Mouse (Mus musculus): ENCODE results near the gene Hnrnpu.
A peak's percentile ranks its signal among the peaks of the same experiment; 100 is the strongest.

Gene Hnrnpu

DNA sequence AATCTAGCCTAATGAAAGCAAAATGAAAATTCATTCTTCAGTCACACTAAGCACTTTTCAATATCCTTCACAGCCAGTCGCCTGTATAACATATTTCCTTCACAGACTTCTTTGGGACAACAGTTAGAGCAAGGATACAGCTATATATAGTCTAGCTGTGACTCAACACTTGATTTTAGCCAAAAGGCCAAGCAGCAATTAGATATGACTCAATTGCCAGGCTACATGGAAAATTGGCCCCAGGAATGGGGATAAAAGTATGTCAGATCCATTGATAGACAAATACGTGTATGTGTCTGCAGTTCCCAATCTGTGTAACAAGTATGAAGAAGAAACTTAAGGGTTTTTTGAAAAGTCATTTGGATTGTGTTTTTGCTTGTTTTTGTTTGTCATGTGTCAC lies 2.6 kb upstream of the Hnrnpu start:
- no peak for DNase-seq (ENCODE audit: low read depth, low spot score)

DNA sequence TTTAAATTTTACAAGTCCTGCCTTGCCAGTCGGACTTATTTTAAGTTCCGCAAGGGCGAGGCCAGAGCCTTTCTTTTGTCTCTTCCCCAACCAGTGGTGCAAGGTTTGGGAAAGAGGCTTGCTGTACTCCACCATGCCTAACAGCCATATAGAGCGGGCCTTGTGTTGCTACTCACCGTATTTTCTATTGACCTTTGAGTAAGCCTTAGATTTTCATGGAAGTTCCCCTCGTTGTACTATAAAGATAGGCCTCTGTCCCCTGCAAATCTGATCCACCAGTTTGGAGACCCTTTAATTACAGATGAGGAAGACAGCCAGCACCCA lies 683 bp upstream of the Hnrnpu start:
- peak; percentile 91 for DNase-seq (ENCODE audit: low read depth, low spot score)

DNA sequence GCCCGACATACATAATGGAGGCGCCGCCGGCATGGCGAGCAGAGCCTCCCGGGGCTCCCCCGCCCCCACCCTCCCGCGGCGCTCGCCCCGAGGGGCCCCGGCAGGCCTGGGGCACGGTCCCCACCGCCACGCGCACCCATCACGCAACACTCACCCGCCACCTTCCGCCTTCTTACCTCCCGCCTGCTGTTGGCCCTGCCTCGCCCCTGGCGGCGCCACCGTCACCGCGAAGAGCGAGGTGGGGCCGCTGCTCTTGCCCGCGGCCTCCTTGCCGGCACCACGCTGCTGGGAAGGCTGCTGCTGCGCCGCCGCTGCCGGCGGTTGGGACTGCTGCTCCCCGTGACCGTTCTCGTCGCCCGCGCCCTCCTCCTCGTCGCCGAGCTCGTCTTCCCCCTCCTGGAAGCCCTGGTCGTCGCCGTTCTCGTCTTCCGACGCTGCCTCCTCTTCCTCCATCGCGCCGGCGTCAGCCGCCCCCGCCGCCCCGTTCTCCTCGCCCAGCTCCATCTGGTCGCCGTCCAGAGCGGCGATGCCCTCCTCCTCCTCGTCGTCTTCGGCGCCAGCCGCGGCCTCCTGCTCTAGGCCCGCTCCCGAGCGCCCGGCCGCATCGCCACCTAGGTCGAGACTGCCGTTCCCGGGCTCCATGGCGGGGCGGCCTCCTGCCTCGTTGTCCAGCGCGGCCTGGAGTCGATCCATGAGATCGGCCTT lies 668 bp downstream of the Hnrnpu start:
- DNase-seq (ENCODE audit: low read depth, low spot score) = peak; percentile 42

GRCm38 (mm10) chr1:178336289-178336775 lies 1.3 kb downstream of the Hnrnpu start:
- peak; percentile 90 for DNase-seq (ENCODE audit: low read depth, low spot score)

- peak; percentile 79 for DNase-seq (ENCODE audit: low read depth, low spot score)
These were observed 1.7 kb downstream of the Hnrnpu start for GRCm38 (mm10) chr1:178335860-178336261.

GRCm38 (mm10) chr1:178329946-178330345 lies 7.7 kb downstream of the Hnrnpu start:
- DNase-seq (ENCODE audit: low read depth, low spot score) = peak; percentile 26

DNA sequence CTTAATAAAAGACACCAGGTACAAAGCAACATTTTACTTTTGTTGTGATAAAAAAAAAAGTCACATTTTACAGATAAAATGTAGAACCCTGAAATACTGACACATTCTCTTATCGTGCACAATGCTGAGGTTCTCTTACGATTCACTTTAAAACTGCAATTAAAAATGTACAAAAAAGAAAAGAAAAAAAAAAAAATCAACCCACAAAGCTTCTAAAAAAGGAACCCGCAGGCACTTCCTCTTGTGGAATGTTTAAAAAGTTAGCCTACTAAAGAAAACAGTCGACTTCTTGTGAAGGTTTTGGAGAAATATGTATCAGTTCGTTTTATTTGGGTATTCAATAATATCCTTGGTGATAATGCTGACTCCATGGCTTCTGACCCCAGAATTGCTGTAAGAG lies 8.6 kb downstream of the Hnrnpu start:
- no peak for DNase-seq (ENCODE audit: low read depth, low spot score)

GRCm38 (mm10) chr1:178326950-178327349 lies 10.6 kb downstream of the Hnrnpu start:
- no peak for DNase-seq (ENCODE audit: low read depth, low spot score)

- no peak for DNase-seq (ENCODE audit: low read depth, low spot score)
These were observed 11.2 kb downstream of the Hnrnpu start for GRCm38 (mm10) chr1:178326357-178326756.

DNA sequence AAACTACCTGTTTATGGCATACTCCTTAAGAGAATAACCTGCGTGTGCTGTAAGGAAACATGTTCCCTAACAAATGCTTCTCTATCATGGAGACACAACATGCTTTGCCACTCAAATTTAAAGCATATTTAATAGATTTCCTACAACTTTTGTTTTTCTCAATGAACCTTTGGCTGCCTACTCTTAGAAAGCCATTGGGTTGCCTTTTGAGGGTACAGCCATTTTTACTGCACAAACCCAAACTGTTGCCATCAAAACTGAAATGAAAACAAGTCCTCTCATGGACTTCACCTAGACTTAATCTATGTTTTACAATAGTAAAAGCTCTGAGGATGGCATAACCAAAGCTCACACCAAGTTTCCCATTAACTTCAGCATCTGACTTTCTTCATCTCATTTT lies 13.0 kb downstream of the Hnrnpu start:
- no peak for DNase-seq (ENCODE audit: low read depth, low spot score)

GRCm38 (mm10) chr1:178323235-178323634 lies 14.4 kb downstream of the Hnrnpu start:
- no peak for DNase-seq (ENCODE audit: low read depth, low spot score)

DNA sequence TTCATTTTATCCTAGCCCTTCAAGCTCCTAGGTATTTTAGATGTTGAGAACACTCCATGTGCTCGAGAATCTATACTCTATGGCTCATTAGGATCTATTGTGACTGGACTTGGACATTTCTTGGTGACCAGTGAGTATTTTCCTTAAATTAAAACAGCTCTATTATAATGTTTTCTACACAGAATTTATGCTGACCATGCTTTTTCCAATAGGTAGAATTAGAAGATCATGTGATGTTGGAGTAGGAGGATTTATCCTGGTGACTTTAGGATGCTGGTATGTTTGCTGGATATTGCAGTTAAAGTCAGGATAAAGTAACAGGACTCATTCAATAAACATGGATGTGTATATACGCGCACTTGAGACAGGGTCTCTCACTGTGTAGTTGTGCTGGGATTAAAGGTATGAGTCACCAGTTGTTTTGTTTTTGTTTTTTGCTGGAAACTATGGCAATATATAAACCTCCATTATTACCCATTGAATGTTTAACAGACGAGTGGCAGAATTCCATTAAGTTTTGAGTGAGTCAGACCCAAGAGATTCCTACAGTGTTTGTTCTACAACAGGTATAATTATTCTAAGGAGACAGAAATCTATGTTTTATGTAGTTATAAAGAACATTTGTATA lies 15.8 kb downstream of the Hnrnpu start:
- DNase-seq (ENCODE audit: low read depth, low spot score) = no peak

GRCm38 (mm10) chr1:178320723-178321590 lies 16.6 kb downstream of the Hnrnpu start:
- DNase-seq (ENCODE audit: low read depth, low spot score) = peak; percentile 36

DNA sequence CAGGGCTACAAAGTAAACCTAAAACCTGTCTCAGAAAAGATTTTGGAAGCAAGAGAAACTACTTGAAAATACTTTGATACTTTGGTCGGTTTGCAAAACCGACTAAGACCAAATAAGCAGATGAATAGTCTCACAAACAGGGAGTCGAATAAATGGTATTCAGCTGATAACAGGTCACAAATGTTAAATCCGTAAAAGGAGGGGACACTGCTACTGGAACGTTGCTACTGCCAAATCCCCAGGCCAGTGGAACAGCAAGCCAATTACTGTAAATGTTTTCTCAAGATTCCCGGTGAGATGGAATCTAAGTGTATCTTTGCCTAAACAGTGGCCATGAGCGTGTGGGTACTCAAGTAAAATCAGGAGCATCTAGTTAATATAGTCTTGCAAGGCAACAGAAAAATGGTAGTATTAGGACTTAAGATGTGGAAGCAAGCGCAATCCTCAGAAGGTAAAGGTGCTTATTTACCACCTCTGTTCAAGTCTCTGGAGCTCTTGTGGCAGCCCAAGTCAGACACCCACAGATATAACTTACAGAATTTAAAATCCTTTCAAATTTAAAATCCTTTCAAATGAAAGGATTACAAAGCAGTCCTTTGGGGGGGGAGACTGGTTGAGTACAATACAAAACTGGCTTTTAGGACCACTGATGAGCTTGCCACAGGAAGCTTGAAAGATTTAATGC lies 17.4 kb downstream of the Hnrnpu start:
- peak; percentile 43 for DNase-seq (ENCODE audit: low read depth, low spot score)

GRCm38 (mm10) chr1:178319295-178320037 lies 18.1 kb downstream of the Hnrnpu start:
- DNase-seq (ENCODE audit: low read depth, low spot score) = peak; percentile 63

DNA sequence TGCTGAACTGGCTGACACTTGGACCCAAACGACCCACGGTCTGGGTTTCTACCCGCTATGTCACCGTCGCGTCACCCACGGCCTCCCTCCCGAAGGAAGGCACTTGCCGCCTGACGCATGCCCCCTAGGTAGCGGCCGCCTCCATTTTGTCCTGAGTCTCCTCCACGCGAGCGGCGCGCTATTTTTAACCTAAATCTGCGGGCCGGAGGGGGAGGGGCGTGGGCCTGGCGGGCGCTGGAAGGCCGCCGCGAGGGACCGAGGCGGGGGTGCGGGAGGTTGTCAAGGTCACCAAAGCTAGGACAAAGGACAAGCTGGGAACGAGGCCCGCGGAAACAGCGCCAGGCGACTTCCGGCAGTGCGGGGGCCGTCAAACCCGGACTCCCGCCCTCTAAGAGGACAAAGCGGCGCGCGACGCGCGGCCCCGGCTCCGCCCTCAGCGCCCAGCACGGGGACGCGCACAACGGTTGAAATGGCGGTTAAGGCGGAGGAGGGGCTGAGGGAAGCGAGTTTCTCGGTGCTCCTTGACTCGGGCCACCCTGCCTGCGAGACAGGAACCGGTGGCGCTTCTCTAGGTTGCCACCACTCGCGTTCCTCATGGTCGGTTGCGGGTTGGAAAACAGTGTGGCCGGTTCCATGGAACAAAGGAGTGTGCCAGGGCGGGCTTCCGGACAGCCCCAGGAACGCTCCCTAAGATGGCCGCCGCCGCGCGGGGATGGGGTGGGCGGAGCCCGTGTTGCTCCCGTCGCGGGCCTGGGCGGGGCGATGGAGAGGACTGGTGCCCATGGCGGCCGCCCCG lies 19.0 kb downstream of the Hnrnpu start, which contains the start of gene Cox20:
Cox20 (plus strand) TSS at position 742 of the 796 bp plus-strand sequence.
- peak; percentile 95 for DNase-seq (ENCODE audit: low read depth, low spot score)

DNA sequence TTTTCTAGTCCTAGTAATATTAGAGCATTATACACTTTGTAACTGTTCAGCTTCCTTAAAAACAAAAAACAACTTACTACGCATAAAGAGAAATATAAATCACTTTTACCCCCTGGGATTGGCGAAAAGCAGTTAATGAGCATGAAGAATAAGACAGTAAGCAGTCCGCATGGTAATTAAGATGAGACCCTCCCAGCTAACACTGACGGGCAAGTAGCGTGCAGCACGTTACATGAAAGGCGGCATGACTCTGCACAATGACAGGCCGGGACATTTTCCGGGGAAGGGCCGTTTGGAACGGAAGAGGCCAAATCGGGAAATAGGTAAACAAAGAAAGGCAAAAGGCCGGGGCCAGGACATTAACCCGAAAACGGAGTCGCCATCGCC lies 19.6 kb downstream of the Hnrnpu start:
- DNase-seq (ENCODE audit: low read depth, low spot score) = peak; percentile 94

GRCm38 (mm10) chr1:178317275-178318001 lies 20.2 kb downstream of the Hnrnpu start:
- no peak for DNase-seq (ENCODE audit: low read depth, low spot score)

- DNase-seq (ENCODE audit: low read depth, low spot score) = no peak
These were observed 23.4 kb downstream of the Hnrnpu start for GRCm38 (mm10) chr1:178314236-178314635.
